Mouse (Mus musculus): ENCODE measurements around the gene Pitpnm1. TPM values are rescaled to one million over a fixed set of nuclear protein-coding genes. Genes with fewer than 3 reads are reported as not detected.
"Not testable (repeated sequence)": the region's sequence is repeated elsewhere in the genome, so short reads cannot be mapped to it uniquely, and the experiment has no call there.

Gene Pitpnm1
- polyA plus RNA-seq, 1 experiment = 357 TPM

DNA sequence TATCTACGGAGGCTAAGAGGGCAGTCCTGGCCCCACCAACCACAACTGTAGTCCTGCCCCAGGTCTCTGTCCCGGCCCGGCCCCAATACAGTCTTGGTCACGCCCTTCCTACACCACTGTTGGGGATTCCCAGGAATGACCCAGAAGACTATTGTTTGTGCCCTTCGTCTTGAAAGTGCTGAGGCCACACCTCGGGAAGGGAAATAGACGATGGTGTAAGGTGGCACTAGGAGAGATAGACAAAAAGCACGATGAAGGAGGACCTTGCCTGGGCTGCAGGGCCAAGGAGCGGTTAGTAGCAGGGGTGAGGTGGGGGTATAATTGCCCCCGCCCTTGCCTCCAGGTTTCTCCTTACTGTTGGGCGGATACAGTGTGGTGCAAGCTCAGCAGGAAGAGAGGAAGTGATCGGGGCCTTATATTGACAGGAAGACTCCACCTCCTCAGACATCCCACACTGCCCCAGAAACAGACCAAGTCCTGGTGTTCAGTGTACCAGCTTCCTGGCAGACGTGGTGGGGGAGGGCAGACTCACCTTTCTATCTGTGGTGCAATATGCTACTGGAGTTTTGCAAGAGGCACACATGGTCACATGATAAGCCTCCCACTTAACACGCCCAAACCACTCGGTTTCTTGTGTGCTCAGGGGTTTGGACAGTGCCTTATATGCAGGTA is 40.6 kb upstream of the Pitpnm1 start, which contains the start of gene Gstp3:
TSS of gene Gstp3 (minus strand) at position 501 of the 672 bp plus-strand sequence.
- peak; percentile 41 for DNase-seq
- H3K36me3 ChIP-seq (ENCODE audit: control insufficient read depth, insufficient read depth, low read length) = no peaks in the 10 kb centered on the region
- 30% methylated on average over 15 of the region's 15 CpGs for WGBS
- H3K27ac ChIP-seq (ENCODE audit: control insufficient read depth, insufficient read depth, low read length) = peak within 1 kb of the TSS; percentile 61
- H3K27me3 ChIP-seq (ENCODE audit: control insufficient read depth, insufficient read depth, low read length) = no peaks in the 10 kb centered on the region
- H3K4me1 ChIP-seq (replicated peaks; ENCODE audit: control insufficient read depth, insufficient read depth, low read length) = peaks cover 27% of the 10 kb centered on the region
- H3K4me3 ChIP-seq (ENCODE audit: control insufficient read depth, insufficient read depth, low read length) = peak within 1 kb of the TSS; percentile 44
- TF ChIP-seq POLR2A (IDR thresholded peaks at IDR 0.05; ENCODE audit: control insufficient read depth, extremely low read depth, insufficient read depth, low read length, poor library complexity) (no peak), CTCF (IDR thresholded peaks at IDR 0.05; ENCODE audit: borderline replicate concordance, control insufficient read depth, extremely low read depth, insufficient read depth, low read length, poor library complexity) (no peak)

DNA sequence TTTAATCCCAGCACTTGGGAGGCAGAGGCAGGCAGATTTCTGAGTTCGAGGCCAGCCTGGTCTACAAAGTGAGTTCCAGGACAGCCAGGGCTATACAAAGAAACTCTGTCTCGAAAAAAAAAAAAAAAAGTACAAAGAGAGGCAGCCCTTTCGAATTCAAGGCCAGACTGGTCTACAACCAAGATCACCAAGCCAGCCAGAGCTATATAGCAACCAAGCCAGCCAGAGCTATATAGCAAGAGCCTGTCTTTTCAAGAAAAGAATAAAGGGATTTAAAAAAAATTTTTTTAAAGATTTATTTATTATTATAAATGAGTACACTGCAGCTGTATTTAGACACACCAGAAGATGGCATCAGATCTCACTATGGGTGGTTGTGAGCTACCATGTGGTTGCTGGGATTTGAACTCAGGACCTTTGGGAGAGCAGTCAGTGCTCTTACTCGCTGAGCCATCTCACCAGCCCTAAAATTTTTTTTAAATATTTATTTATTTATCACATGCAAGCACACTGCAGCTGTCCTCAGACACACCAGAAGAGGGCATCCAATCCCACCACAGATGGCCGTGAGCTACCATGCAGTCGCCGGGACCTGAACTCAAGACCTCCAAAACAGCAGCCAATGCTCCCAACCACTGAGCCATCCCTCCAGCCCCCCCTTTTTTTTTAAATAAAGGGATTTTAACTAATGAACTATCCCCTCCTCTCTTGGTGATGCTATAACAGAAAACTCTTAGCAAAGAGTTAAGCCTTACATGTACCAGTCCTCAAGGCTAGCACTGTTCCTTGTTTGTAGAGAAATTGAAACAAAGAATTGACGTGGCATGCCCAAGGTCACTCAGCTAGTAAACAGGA is 39.5 kb upstream of the Pitpnm1 start:
- not testable (repeated sequence) for H3K36me3 ChIP-seq (ENCODE audit: control insufficient read depth, insufficient read depth, low read length); H3K27me3 ChIP-seq (ENCODE audit: control insufficient read depth, insufficient read depth, low read length); H3K4me3 ChIP-seq (ENCODE audit: control insufficient read depth, insufficient read depth, low read length); DNase-seq
- WGBS = 90% methylated on average over 8 of the region's 8 CpGs
- H3K4me1 ChIP-seq (replicated peaks; ENCODE audit: control insufficient read depth, insufficient read depth, low read length) = peaks cover 27% of the 10 kb centered on the region
- H3K27ac ChIP-seq (ENCODE audit: control insufficient read depth, insufficient read depth, low read length) = peak overlapping the region; percentile 55; the same call in 1 of the 2 replicates

DNA sequence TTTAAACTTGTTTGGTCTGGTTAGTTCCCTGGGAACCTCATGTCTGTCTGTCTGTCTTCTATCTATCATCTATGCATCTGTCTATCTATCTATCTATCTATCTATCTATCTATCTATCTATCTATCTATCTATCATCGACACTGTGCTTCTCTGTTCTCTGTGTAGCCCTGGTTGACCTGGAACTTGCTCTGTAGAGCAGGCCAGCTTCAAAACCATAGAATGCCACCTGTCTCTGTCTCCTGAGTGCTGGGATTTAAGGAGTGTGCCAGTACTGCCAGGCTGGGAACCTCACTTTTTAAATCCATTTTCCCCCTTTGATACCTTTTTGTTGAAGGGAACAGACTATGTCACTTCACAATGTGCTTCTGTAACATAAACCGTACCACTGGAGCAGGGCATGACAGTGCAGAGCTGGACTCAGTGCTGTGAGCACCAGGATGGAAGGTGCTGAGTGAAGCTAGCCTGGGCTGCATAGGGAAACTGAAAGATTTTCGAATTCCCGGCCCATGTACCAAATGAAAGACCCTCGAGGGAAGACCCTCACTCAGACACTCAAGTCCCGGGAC is 38.8 kb upstream of the Pitpnm1 start:
- WGBS = 96% methylated on average over 6 of the region's 6 CpGs
- DNase-seq = no peak
- peak overlapping the region; percentile 41; the same call in 1 of the 2 replicates for H3K27ac ChIP-seq (ENCODE audit: control insufficient read depth, insufficient read depth, low read length)

DNA sequence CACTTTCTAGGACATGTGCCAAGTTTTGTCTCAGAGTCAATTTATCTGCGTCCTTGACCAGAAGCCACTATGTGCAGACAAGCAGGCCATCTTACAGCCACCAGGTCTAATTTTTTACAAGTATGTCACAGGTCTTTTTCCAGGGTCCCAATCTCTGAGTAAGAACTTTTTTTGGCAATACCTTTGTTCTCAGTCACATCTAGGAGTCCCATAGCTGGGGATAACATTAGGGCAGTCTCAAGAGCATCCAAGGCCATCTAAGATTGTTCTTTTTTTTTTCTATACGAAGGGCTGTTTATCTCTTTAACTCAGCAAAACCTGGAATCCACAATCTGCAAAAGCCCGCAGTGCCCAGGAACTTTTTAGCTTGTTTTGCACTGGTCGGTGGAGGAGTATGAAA is 36.4 kb upstream of the Pitpnm1 start:
- not testable (repeated sequence) for H3K27ac ChIP-seq (ENCODE audit: control insufficient read depth, insufficient read depth, low read length); H3K4me3 ChIP-seq (ENCODE audit: control insufficient read depth, insufficient read depth, low read length); H3K36me3 ChIP-seq (ENCODE audit: control insufficient read depth, insufficient read depth, low read length); DNase-seq; H3K27me3 ChIP-seq (ENCODE audit: control insufficient read depth, insufficient read depth, low read length)
- H3K4me1 ChIP-seq (replicated peaks; ENCODE audit: control insufficient read depth, insufficient read depth, low read length) = peaks cover 23% of the 10 kb centered on the region
- WGBS = 77% methylated on average over 4 of the region's 4 CpGs

More for the DNA sequence above, 38.8 kb upstream of the Pitpnm1 start:
- TF ChIP-seq POLR2A (IDR thresholded peaks at IDR 0.05; ENCODE audit: control insufficient read depth, extremely low read depth, insufficient read depth, low read length, poor library complexity) (no peak), CTCF (IDR thresholded peaks at IDR 0.05; ENCODE audit: borderline replicate concordance, control insufficient read depth, extremely low read depth, insufficient read depth, low read length, poor library complexity) (no peak)
- peaks cover 27% of the 10 kb centered on the region for H3K4me1 ChIP-seq (replicated peaks; ENCODE audit: control insufficient read depth, insufficient read depth, low read length)
- no peak overlapping the region for H3K4me3 ChIP-seq (ENCODE audit: control insufficient read depth, insufficient read depth, low read length)
- H3K36me3 ChIP-seq (ENCODE audit: control insufficient read depth, insufficient read depth, low read length) = no peaks in the 10 kb centered on the region
- H3K27me3 ChIP-seq (ENCODE audit: control insufficient read depth, insufficient read depth, low read length) = no peaks in the 10 kb centered on the region

DNA sequence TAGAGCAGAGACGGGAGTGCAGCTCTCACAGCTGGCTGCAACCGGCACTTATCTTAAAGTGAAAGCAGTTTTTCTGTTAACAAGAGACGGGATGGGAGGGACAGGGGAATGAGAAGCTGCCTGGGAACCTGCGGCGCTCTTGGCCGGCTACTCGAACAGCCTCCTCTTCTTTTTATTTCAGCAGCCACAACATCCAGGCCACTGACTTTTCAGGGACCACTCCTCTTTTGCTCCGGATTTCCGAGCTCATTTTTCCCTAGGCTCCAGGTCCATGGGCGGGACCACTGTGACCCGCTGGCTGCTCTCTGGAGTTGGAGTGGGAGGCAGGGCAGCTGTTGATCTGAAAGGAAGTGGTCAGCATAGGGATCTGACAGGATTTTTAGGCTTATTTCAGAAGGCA is 35.3 kb upstream of the Pitpnm1 start:
- H3K4me3 ChIP-seq (ENCODE audit: control insufficient read depth, insufficient read depth, low read length); H3K27ac ChIP-seq (ENCODE audit: control insufficient read depth, insufficient read depth, low read length); DNase-seq; H3K36me3 ChIP-seq (ENCODE audit: control insufficient read depth, insufficient read depth, low read length); H3K27me3 ChIP-seq (ENCODE audit: control insufficient read depth, insufficient read depth, low read length): not testable (repeated sequence)
- WGBS = 12% methylated on average over 8 of the region's 11 CpGs
- H3K4me1 ChIP-seq (replicated peaks; ENCODE audit: control insufficient read depth, insufficient read depth, low read length) = peaks cover 13% of the 10 kb centered on the region

DNA sequence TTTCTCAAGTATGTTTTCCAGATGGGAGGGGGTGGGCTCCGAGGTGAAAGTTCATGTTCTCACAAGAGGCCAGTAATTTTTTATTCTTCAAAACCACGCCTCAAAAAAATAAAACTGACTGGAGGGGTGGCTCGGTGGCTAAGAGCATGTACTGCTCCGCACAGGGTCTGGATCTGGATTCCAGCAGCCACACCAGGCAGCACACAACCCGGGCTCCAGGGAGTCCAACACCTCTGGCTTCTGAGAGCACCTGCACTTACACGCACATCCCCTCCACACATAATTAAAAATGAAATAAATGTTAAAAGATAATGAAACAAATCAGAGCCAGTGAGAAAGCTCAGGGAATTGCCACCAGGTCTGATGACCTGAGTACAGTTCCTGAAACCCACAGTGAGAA is 33.5 kb upstream of the Pitpnm1 start:
- 39% methylated on average over 6 of the region's 6 CpGs for WGBS
- no peak for DNase-seq
- Histone ChIP-seq H3K4me3 (ENCODE audit: control insufficient read depth, insufficient read depth, low read length) (no peak overlapping the region), H3K36me3 (ENCODE audit: control insufficient read depth, insufficient read depth, low read length) (no peaks in the 10 kb centered on the region), H3K27ac (ENCODE audit: control insufficient read depth, insufficient read depth, low read length) (peak overlapping the region; percentile 43; the same call in 1 of the 2 replicates), H3K27me3 (ENCODE audit: control insufficient read depth, insufficient read depth, low read length) (no peaks in the 10 kb centered on the region), H3K4me1 (replicated peaks; ENCODE audit: control insufficient read depth, insufficient read depth, low read length) (peaks cover 3% of the 10 kb centered on the region)
- TF ChIP-seq CTCF (IDR thresholded peaks at IDR 0.05; ENCODE audit: borderline replicate concordance, control insufficient read depth, extremely low read depth, insufficient read depth, low read length, poor library complexity) (no peak), POLR2A (IDR thresholded peaks at IDR 0.05; ENCODE audit: control insufficient read depth, extremely low read depth, insufficient read depth, low read length, poor library complexity) (no peak)
